Mouse (Mus musculus): ENCODE data around the gene Pycr1. TPM values are rescaled to one million over a fixed set of nuclear protein-coding genes. Genes with fewer than 3 reads are reported as not detected.

Pycr1 gene
- total RNA-seq (2023), result 1.9 TPM

DNA sequence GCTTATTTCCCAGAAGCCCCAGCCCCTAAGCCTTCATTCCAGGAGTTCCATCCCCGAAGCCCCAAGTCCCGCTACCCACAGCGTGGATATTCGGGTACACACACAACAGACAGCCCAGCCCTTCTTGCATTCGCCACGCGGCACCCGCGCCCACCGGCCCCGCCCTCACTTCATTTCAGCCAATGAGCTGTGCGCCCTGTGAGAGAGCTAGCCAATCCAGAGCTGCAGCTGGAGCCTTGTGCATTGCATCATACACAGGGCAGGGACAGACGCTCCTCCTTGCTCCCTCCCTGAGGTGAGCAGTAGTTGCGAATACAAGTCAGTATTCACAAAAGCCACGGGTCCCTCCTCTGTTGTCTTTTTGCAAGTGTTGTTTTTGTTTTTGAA, at the start of gene Pycr1:
TSS of gene Pycr1 (minus strand) at position 169 of the 387 bp plus-strand sequence.

DNA sequence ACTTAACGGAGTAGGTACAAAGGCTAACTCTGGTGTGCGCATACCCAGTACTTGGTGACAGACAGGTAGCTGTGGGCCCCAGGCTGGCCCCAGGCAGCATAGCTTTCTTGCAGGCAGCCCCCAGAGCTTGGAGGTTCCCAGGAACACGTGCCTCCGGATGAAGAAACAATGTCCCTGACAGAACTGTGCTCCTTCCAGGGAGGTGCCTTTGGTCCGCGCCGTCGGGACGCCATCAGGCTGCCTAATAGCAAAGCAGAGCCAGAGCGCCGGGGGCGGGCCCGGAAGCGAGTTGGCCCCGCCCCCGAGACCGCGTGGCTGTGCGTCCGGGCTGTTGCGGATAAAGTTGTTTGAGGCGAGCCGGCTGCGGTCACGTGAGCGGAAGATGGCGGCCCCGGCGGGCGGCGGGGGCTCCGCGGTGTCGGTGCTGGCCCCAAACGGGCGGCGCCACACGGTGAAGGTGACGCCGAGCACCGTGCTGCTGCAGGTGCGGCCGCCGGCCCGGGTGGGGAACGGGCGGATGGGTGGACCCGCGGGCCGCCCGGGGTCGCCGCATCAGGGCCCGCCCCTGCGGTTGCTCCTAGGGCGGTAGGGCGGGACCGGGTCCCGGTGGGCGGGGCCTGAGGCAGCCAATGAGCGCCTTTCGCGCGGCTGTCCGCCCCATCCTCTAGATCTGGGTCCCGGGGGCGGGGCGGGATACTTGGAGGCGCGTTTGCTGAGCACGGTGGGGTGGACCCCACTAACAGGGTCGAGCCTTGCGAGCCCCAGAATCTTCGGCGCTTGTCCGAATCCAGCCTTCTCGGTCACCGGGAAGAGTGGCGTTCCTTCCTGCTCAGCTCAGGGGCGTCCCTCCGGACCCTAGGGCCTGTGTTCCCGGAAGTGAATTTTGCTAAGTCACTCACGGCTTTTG, 29.4 kb upstream of the Pycr1 start, which contains the start of gene Aspscr1:
TSS of gene Aspscr1 (plus strand) at position 287 of the 907 bp plus-strand sequence.

DNA sequence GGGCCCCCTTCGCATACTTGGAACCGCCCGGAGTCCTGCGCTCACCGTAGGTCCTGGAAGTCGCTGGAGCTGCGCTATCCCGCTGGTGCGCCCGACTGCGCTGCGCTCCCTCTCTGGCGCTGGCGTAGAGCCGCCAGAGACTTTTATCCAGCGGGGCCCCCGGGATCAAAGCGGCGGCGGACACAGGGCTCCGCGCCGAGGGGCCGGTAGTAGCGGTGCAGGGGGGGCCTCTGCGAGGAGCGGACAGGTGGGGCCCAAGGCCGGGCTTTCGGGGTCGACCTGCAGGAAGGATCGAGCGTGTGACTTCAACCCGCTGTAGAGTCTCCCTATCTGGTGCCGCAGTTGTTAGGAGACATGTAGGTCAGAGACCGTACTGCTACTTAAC, 17.5 kb upstream of the Pycr1 start, which contains the start of gene Notum:
TSS of gene Notum (minus strand) at position 100 of the 385 bp plus-strand sequence.

DNA sequence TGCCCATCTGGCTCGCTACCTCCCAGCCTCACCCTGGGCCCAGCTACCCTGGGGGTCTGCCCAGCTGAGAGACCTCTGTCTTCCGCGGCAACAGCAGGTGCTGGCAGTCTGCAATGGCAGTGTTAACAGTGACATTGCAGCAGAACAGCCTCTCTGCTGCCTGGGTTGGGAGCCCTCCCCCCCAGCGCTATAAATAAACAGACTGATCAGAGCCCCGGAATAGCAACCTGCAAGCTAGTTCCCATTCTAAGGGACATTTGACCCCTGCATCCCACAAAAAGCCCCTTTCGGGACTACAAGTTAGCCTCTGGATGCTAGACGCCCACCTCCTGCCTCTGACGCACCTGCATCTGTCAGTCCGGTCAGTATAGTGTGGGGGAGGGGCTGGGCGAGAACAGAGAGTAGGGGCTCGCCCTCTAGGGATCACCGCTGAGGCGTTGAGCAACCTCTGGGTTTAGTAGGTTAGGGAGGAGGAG, 4.5 kb upstream of the Pycr1 start, which contains the start of gene Myadml2:
TSS of gene Myadml2 (minus strand) at position 158 of the 476 bp plus-strand sequence.

DNA sequence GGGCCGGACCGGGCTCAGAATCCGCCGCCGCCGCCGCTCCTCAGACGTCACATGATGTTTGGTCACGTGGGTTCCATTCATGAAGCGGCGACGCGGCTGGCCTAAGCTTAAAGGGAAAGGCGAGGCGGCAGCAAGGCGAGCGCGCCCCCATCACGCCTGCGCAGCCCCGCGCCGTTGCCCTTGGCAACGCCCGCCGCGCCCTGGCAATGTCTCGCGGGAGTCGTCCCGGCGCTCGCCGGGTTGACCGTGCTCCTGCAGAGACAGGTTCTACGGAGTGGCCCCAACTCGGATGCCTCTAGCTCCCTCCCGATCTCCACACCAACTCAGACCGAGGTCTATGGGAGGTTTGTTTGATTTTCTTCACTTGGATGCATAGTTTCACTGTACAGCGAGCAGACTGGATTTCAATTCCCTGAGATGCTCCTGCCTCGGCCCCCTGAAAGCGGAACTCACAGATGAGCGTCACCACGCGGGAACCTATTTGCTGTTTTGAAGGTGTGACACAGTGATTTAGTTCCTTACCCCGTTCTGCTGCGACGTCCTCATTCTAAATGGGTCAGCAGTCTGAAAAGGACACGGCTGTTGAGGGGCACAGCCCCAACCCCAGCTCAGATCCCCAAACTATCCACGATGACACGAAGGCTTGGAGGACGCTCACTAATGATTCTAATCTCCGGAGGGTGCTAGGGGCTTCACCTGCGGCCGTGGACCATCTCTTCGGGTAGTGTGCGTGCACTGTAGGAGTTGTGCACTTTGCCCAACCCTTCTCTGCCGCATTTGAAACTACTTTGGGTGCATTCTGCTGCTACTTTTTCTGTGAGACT, 9.8 kb downstream of the Pycr1 start, which contains the start of gene Mafg:
TSS of gene Mafg (minus strand) at position 81 of the 824 bp plus-strand sequence.

DNA sequence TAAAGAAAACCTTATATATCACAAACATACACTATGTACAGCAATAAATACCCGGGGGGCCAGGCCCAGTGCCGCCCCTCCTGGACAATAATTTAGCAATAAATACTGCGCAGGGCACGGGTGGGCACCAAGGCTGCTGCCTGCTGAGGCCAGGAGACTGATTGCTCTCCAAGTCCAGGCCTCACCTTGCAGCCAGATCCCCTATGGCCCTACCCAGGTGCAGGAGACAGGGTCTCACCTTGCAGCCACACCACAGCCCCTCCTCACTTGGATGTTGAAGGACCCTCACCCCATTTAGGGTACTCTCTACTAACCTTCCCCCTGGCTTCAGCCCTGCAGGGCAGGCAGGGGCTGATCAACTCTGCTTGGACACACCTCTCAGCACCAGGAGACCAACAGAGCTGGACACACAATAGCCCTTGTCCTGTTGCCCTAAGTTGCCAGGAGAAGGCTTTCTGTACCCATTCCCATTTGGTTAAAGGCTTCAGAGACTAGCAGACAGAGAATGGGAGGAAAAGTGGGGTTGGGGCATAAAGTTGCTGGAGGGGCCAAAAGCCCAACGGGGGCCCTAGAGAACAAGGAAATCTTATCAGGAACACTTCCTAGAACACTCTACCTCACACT, 18.3 kb downstream of the Pycr1 start, which contains the start of gene Sirt7:
TSS of gene Sirt7 (minus strand) at position 89 of the 624 bp plus-strand sequence.

DNA sequence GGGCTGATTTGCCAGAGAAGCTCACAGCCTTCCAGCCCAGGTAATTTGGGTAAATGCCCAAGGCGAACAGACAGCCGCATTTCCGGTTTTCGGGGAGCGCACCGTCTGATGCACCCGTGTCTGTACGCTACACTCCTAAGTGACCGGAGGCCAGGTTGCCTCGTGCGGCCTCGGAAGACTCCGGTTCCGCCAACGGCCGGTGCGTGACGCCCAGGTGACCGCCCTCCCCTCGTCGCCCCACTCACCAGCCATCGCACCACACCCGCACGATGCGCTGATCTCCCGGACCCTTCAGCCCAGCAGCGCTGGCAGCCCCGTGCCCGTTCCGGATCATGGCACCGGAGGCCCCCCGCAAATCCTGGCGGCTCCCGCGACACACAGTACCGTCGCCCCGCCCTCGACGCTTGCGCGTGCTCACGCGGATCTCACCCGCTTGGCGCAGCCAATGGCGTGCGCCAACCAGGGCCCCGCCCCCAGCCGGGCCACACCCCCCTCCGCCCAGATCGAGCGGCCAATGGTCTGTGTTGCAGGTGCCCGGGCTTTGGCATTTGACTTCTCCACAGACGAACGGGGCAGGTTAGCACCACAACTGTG, 26.0 kb downstream of the Pycr1 start, which contains the start of gene Pcyt2:
TSS of gene Pcyt2 (minus strand) at position 418 of the 594 bp plus-strand sequence.

DNA sequence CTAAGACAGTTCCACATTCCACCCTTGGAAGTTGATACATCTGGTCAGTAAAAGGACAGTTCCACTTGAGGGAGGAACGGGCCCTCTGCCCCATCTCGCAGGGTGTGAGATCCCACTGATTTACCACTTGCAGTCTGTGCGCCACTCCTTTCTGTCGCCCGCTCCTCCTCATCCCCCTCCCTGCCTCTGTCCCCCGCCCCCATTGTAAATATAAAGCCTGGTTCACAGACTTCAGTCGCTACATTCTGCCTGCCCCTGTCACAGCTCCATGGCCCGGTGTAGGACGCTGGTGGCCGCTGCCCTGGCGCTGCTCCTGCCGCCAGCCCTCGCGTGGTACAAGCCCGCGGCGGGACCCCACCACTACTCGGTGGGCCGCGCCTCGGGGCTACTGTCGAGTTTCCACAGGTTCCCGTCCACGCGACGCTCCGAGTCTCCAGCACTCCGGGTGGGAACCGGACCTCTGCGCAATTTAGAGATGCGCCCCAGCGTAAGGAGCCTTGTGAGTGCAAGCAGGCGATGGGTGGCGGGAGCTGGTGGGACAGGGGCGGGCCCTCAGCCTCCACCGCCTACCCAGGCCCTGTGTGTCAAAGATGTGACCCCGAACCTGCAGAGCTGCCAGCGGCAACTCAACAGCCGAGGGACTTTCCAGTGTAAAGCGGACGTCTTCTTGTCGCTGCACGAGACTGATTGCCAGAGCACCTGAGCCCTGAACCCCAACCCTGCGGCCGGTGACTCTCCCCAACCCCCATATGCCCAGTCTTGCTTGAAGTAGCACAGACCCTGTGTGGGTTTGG, 35.1 kb downstream of the Pycr1 start, which contains the start of gene Npb:
TSS of gene Npb (plus strand) at position 237 of the 794 bp plus-strand sequence.

DNA sequence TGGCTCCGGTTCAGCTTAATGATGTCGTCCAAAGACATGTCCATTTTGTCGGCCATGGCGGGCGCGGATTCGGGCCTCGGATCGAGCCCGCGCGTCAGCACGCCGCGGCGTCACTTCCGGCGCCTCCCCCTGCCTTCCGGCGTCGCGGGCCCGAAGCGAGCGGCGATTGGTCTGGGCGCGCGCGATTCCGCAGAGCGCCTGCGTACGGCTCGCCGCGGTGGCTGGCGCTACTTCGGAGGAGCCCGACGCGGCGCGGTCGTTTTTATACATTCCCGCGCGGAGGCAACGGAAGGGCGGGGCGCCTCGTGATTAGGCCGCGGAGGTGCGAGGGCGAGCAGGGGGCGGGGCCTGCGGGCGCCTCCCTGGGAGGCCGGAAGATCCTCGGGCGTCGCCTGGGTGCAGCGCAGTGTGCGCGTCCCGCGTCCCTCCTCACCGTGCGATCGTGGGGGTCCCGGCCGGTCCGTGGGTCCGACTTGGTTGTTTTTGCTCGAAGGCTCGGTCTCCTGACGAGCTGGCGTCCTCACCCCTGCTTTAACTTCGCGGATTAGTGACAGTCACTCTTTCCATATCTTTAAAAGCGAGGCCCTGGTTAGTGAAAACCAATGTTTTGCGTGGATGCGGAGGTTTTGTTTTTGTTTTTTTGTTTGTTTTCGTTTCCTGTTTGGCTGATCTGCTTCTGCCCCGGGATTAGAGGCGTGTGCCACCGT, 45.1 kb downstream of the Pycr1 start, which contains the start of the genes Alyref and Anapc11:
TSS of gene Alyref (minus strand) at position 83 of the 707 bp plus-strand sequence.
TSS of gene Anapc11 (plus strand) at position 139 of the 707 bp plus-strand sequence.

Other genes with a start within 250 kb of the Pycr1 start
- 45.7 TPM for gene Nploc4, start 206.1 kb downstream of the Pycr1 start, total RNA-seq (2023)
- 14.2 TPM for gene Tspan10, start 201.1 kb downstream of the Pycr1 start, total RNA-seq (2023)
- 0.77 TPM for gene Pde6g, start 190.3 kb downstream of the Pycr1 start, total RNA-seq (2023)
- 2.9 TPM for gene Oxld1, start 185.7 kb downstream of the Pycr1 start, total RNA-seq (2023)
- gene Ccdc137, start 185.7 kb downstream of the Pycr1 start, total RNA-seq (2023), result 28.4 TPM
- 10.8 TPM for gene Arl16, start 176.2 kb downstream of the Pycr1 start, total RNA-seq (2023)
- gene Mrpl12, start 159.2 kb downstream of the Pycr1 start, total RNA-seq (2023), result 36.0 TPM
- 11.0 TPM for gene Slc25a10, start 151.9 kb downstream of the Pycr1 start, total RNA-seq (2023)
- gene Gcgr, start 113.1 kb downstream of the Pycr1 start, total RNA-seq (2023), result not detected
- 41.2 TPM for gene Mcrip1, start 94.0 kb downstream of the Pycr1 start, total RNA-seq (2023)
- not detected for gene Ppp1r27, start 92.6 kb downstream of the Pycr1 start, total RNA-seq (2023)
- gene P4hb, start 70.5 kb downstream of the Pycr1 start, total RNA-seq (2023), result 159 TPM
- 371 TPM for gene Arhgdia, start 62.1 kb downstream of the Pycr1 start, total RNA-seq (2023)
- 93.3 TPM for gene Alyref, start 45.4 kb downstream of the Pycr1 start, total RNA-seq (2023)
- 84.8 TPM for gene Anapc11, start 45.3 kb downstream of the Pycr1 start, total RNA-seq (2023)
- 3.2 TPM for gene Npb, start 35.3 kb downstream of the Pycr1 start, total RNA-seq (2023)
- gene Pcyt2, start 25.8 kb downstream of the Pycr1 start, total RNA-seq (2023), result 121 TPM
- gene Sirt7, start 18.5 kb downstream of the Pycr1 start, total RNA-seq (2023), result 126 TPM
- 28.8 TPM for gene Mafg, start 10.2 kb downstream of the Pycr1 start, total RNA-seq (2023)
- gene Myadml2, start 4.4 kb upstream of the Pycr1 start, total RNA-seq (2023), result not detected
- not detected for gene Notum, start 17.4 kb upstream of the Pycr1 start, total RNA-seq (2023)
- gene Aspscr1, start 29.2 kb upstream of the Pycr1 start, total RNA-seq (2023), result 104 TPM
- gene Cenpx, start 70.0 kb upstream of the Pycr1 start, total RNA-seq (2023), result 33.8 TPM
- gene Lrrc45, start 70.2 kb upstream of the Pycr1 start, total RNA-seq (2023), result 28.8 TPM
- gene Rac3, start 77.7 kb upstream of the Pycr1 start, total RNA-seq (2023), result 1.7 TPM
- gene Dcxr, start 83.5 kb upstream of the Pycr1 start, total RNA-seq (2023), result not detected
- not detected for gene Cbr2, start 88.3 kb upstream of the Pycr1 start, total RNA-seq (2023)
- gene Hmga1b, start 119.0 kb upstream of the Pycr1 start, total RNA-seq (2023), result 35.1 TPM
- 13.1 TPM for gene Rfng, start 140.4 kb upstream of the Pycr1 start, total RNA-seq (2023)
- 55.1 TPM for gene Gps1, start 140.5 kb upstream of the Pycr1 start, total RNA-seq (2023)
- 48.2 TPM for gene Dus1l, start 152.6 kb upstream of the Pycr1 start, total RNA-seq (2023)
- 110 TPM for gene Fasn, start 180.8 kb upstream of the Pycr1 start, total RNA-seq (2023)